Comparison of ENCODE assay signal across 8 mouse cellular contexts in the genomic region with DNA sequence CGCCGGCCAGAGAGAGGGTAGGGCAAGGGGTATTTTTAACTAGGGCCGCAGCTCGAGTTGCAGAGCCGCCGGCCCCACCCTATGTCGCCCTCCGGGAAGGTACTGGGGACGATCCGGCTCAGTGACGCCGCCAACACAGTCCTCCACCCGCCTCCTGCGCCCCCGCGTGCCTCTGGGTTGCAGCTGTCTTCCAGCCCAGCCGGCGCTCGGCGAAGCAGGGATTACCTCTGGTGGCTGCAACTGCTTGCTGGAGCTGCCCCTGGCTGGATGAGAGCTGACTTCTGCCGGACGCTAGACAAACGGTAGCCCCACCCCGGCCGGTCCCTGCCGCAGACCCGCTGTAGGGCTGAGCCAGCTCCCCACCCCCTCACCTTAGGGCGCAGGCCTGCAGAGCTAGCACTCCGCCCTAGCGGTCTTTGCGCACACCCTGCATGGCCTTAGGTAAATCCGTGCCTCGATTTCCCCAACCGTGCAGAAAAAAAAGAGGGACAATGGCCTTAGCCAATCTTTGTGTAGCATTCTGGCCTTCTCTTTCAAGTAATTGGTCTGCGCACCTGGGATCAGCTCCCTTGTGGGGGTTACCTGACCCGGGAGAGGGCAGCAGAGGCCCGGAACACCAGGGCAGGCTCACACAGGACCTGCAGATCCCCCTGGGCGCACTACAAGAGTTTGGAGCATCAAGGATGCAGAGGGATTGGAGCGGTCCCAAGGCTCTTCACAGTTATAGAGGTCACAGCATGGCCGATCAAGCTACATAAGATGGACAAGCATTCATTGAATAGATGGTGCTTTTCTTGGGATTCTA. TPM values are rescaled to one million over a fixed set of nuclear protein-coding genes. Genes with fewer than 3 reads are reported as not detected.
DNase-seq lines count a peak whose midpoint lies in the region; ATAC-seq and TF ChIP-seq lines count a peak whose summit lies in the region.

Capn1 (minus strand) TSS at position 387 of the 805 bp plus-strand sequence.

- peak within 1 kb of the TSS; percentile 64 for H3K4me3 ChIP-seq in heart, embryonic 12.5 days
- H3K4me3 ChIP-seq in kidney, postnatal 0 days (replicated peaks; ENCODE audit: low read depth, low read length) = peak within 1 kb of the TSS; percentile 39
- H3K4me3 ChIP-seq in liver, embryonic 12.5 days = peak within 1 kb of the TSS; percentile 78
- peak within 1 kb of the TSS; percentile 50 for H3K4me3 ChIP-seq in stomach, embryonic 14.5 days (ENCODE audit: low read depth, low read length)

- H3K36me3 ChIP-seq in heart, embryonic 12.5 days = no peaks in the 10 kb centered on the region
- H3K36me3 ChIP-seq in kidney, postnatal 0 days (ENCODE audit: insufficient read depth, low read length) = no peaks in the 10 kb centered on the region
- peaks cover 32% of the 10 kb centered on the region for H3K36me3 ChIP-seq in liver, embryonic 12.5 days
- no peaks in the 10 kb centered on the region; the same call in 1 of the 2 replicates for H3K36me3 ChIP-seq in stomach, embryonic 14.5 days (ENCODE audit: control insufficient read depth, insufficient read depth, low read length)

- H3K4me1 ChIP-seq in heart, embryonic 12.5 days (replicated peaks) = peaks cover 14% of the 10 kb centered on the region
- peaks cover 14% of the 10 kb centered on the region; the same call in 1 of the 2 replicates for H3K4me1 ChIP-seq in kidney, postnatal 0 days (replicated peaks; ENCODE audit: insufficient read depth, low read length)
- peaks cover 91% of the 10 kb centered on the region for H3K4me1 ChIP-seq in liver, embryonic 12.5 days
- 0 out of 2 replicates have a peak, but pooled peaks cover 3% of the 10 kb centered on the region for H3K4me1 ChIP-seq in stomach, embryonic 14.5 days (ENCODE audit: control insufficient read depth, insufficient read depth, low read length)

- ATAC-seq in erythroid progenitor cell, adult 5-6 weeks (replicated peaks; ENCODE audit: low FRiP score, poor library complexity, severe bottlenecking) = peak; percentile 47
- peak; percentile 75 for ATAC-seq in heart, embryonic 12.5 days (ENCODE audit: insufficient number of reproducible peaks, low FRiP score)
- ATAC-seq in kidney, postnatal 0 days (replicated peaks; ENCODE audit: low FRiP score, low read depth) = peak; percentile 73
- peak; percentile 77 for ATAC-seq in liver, embryonic 12.5 days
- ATAC-seq in stomach, embryonic 14.5 days (ENCODE audit: insufficient number of reproducible peaks, insufficient read depth, low FRiP score, low read depth) = peak; percentile 68

- H3K9me3 ChIP-seq in heart, embryonic 12.5 days (replicated peaks) = no peaks in the 10 kb centered on the region
- H3K9me3 ChIP-seq in kidney, postnatal 0 days (replicated peaks; ENCODE audit: low read length) = no peaks in the 10 kb centered on the region
- no peaks in the 10 kb centered on the region for H3K9me3 ChIP-seq in liver, embryonic 12.5 days (replicated peaks)
- no peaks in the 10 kb centered on the region for H3K9me3 ChIP-seq in stomach, embryonic 14.5 days (ENCODE audit: control insufficient read depth, low read depth, low read length)

- WGBS in heart, embryonic 12.5 days = 2% methylated on average over 40 of the region's 40 CpGs
- 4% methylated on average over 40 of the region's 40 CpGs for WGBS in kidney, postnatal 0 days
- 4% methylated on average over 40 of the region's 40 CpGs for WGBS in liver, embryonic 12.5 days (ENCODE audit: insufficient replicate concordance)
- 2% methylated on average over 40 of the region's 40 CpGs for WGBS in stomach, embryonic 14.5 days

- H3K27ac ChIP-seq in heart, embryonic 12.5 days (ENCODE audit: poor library complexity, severe bottlenecking) = peak within 1 kb of the TSS; percentile 70
- peak within 1 kb of the TSS; percentile 72 for H3K27ac ChIP-seq in kidney, postnatal 0 days
- H3K27ac ChIP-seq in liver, embryonic 12.5 days = peak within 1 kb of the TSS; percentile 93
- H3K27ac ChIP-seq in stomach, embryonic 14.5 days (ENCODE audit: low read length) = peak within 1 kb of the TSS; percentile 59; the same call in 1 of the 2 replicates

- peak within 1 kb of the TSS; percentile 83 for H3K4me2 ChIP-seq in heart, embryonic 12.5 days
- H3K4me2 ChIP-seq in kidney, postnatal 0 days (ENCODE audit: low read length) = peak within 1 kb of the TSS; percentile 80
- peak within 1 kb of the TSS; percentile 95 for H3K4me2 ChIP-seq in liver, embryonic 12.5 days
- H3K4me2 ChIP-seq in stomach, embryonic 14.5 days (replicated peaks; ENCODE audit: low read depth, low read length) = peak within 1 kb of the TSS; percentile 90

- peaks cover 8% of the 10 kb centered on the region; the same call in 1 of the 2 replicates for H3K27me3 ChIP-seq in heart, embryonic 12.5 days (replicated peaks)
- H3K27me3 ChIP-seq in kidney, postnatal 0 days (ENCODE audit: insufficient read depth, low read length) = no peaks in the 10 kb centered on the region
- no peaks in the 10 kb centered on the region for H3K27me3 ChIP-seq in liver, embryonic 12.5 days (replicated peaks)
- no peaks in the 10 kb centered on the region for H3K27me3 ChIP-seq in stomach, embryonic 14.5 days (ENCODE audit: control insufficient read depth, insufficient read depth, low read length)

- DNase-seq in A20 (ENCODE audit: low read depth, low spot score) = peak; percentile 84
- peak; percentile 76 for DNase-seq in brain, adult 2 months (ENCODE audit: low read depth, low spot score)
- DNase-seq in kidney, postnatal 0 days (ENCODE audit: low spot score) = peak; percentile 83
- peak; percentile 82 for DNase-seq in naive thymus-derived CD4-positive, alpha-beta T cell, adult 2 months (ENCODE audit: low read depth)

- TF ChIP-seq CTCF in kidney, postnatal 0 days (IDR thresholded peaks at IDR 0.05; ENCODE audit: low read depth) = peak; percentile 41

- H3K9ac ChIP-seq in heart, embryonic 12.5 days = peak within 1 kb of the TSS; percentile 76
- peak within 1 kb of the TSS; percentile 67 for H3K9ac ChIP-seq in kidney, postnatal 0 days (ENCODE audit: low read depth, low read length)
- peak within 1 kb of the TSS; percentile 87 for H3K9ac ChIP-seq in liver, embryonic 12.5 days
- peak within 1 kb of the TSS; percentile 45 for H3K9ac ChIP-seq in stomach, embryonic 14.5 days (replicated peaks; ENCODE audit: low read depth, low read length)

RNA-seq across cellular contexts. Expression of gene Capn1, which starts in this region (rescaled TPM):
- 38.1 and 49.7 TPM in 2 replicates for total RNA-seq in erythroid progenitor cell, adult 5-6 weeks (2015; ENCODE audit: low replicate concordance)
- total RNA-seq in erythroid progenitor cell, adult 5-6 weeks (2017; ENCODE audit: low replicate concordance) = 63.8 and 64.3 TPM in 2 replicates
- 8.2 and 8.4 TPM in 2 replicates for polyA plus RNA-seq in heart, embryonic 12.5 days (2016; fragmentation: Nextera tagmentation; extraction: Ambion mirVana)
- 12.9 and 13.5 TPM in 2 replicates for polyA plus RNA-seq in kidney, postnatal 0 days (2015; fragmentation: Nextera tagmentation; extraction: Ambion mirVana)
- 37.7 and 38.5 TPM in 2 replicates for polyA plus RNA-seq in liver, embryonic 12.5 days (2016; fragmentation: Nextera tagmentation; extraction: Ambion mirVana)
- 16.1 and 16.6 TPM in 2 replicates for polyA plus RNA-seq in stomach, embryonic 14.5 days (2014; fragmentation: Nextera tagmentation; extraction: Ambion mirVana)

Comparison
In these comparisons a context has a peak if more than half of its experiments do, and no peak if none do; other contexts are left out.
1. Peak in every context shown above with its lines: DNase-seq, ATAC-seq, H3K4me3 ChIP-seq and H3K27ac ChIP-seq.